Mouse (Mus musculus): ENCODE data around the gene 1700042G07Rik.

Gene 1700042G07Rik

GRCm38 (mm10) chr4:116173072-116173471, at the start of gene 1700042G07Rik, which contains the start of gene Gm49337:
TSS of gene 1700042G07Rik (plus strand) at chr4:116173372.
TSS of gene Gm49337 (plus strand) at chr4:116173384.
- no peak for ATAC-seq (ENCODE audit: insufficient number of reproducible peaks, low FRiP score, low TSS enrichment)

GRCm38 (mm10) chr4:116123602-116124519, 49.3 kb upstream of the 1700042G07Rik start, which contains the start of the genes Rad54l and Pomgnt1:
TSS of gene Rad54l (minus strand) at chr4:116123690.
TSS of gene Pomgnt1 (plus strand) at chr4:116123840.
- ATAC-seq (ENCODE audit: insufficient number of reproducible peaks, low FRiP score, low TSS enrichment), result peak; percentile 76

GRCm38 (mm10) chr4:116125803-116126386, 47.3 kb upstream of the 1700042G07Rik start:
- ATAC-seq (ENCODE audit: insufficient number of reproducible peaks, low FRiP score, low TSS enrichment), result no peak

GRCm38 (mm10) chr4:116127956-116128355, 45.2 kb upstream of the 1700042G07Rik start:
- ATAC-seq (ENCODE audit: insufficient number of reproducible peaks, low FRiP score, low TSS enrichment), result no peak

GRCm38 (mm10) chr4:116133126-116133525, 40.0 kb upstream of the 1700042G07Rik start:
- ATAC-seq (ENCODE audit: insufficient number of reproducible peaks, low FRiP score, low TSS enrichment), result no peak

GRCm38 (mm10) chr4:116134990-116135389, 38.2 kb upstream of the 1700042G07Rik start:
- ATAC-seq (ENCODE audit: insufficient number of reproducible peaks, low FRiP score, low TSS enrichment), result no peak

GRCm38 (mm10) chr4:116137421-116137996, 35.7 kb upstream of the 1700042G07Rik start:
- ATAC-seq (ENCODE audit: insufficient number of reproducible peaks, low FRiP score, low TSS enrichment), result no peak

- no peak for ATAC-seq (ENCODE audit: insufficient number of reproducible peaks, low FRiP score, low TSS enrichment)
These were observed 32.2 kb upstream of the 1700042G07Rik start for GRCm38 (mm10) chr4:116140801-116141574.

GRCm38 (mm10) chr4:116141736-116142135, 31.4 kb upstream of the 1700042G07Rik start:
- ATAC-seq (ENCODE audit: insufficient number of reproducible peaks, low FRiP score, low TSS enrichment), result no peak

GRCm38 (mm10) chr4:116142269-116142668, 30.9 kb upstream of the 1700042G07Rik start:
- no peak for ATAC-seq (ENCODE audit: insufficient number of reproducible peaks, low FRiP score, low TSS enrichment)

- ATAC-seq (ENCODE audit: insufficient number of reproducible peaks, low FRiP score, low TSS enrichment), result peak; percentile 91
These were observed 29.8 kb upstream of the 1700042G07Rik start for GRCm38 (mm10) chr4:116143317-116143811.

GRCm38 (mm10) chr4:116143891-116144717, 29.1 kb upstream of the 1700042G07Rik start:
- peak; percentile 12; the same call in 1 of the 2 replicates for ATAC-seq (ENCODE audit: insufficient number of reproducible peaks, low FRiP score, low TSS enrichment)

- peak; percentile 15; the same call in 1 of the 2 replicates for ATAC-seq (ENCODE audit: insufficient number of reproducible peaks, low FRiP score, low TSS enrichment)
These were observed 23.4 kb upstream of the 1700042G07Rik start for GRCm38 (mm10) chr4:116149812-116150155.

GRCm38 (mm10) chr4:116150156-116150861, 22.9 kb upstream of the 1700042G07Rik start:
- ATAC-seq (ENCODE audit: insufficient number of reproducible peaks, low FRiP score, low TSS enrichment), result peak; percentile 86

GRCm38 (mm10) chr4:116150862-116151221, 22.3 kb upstream of the 1700042G07Rik start:
- ATAC-seq (ENCODE audit: insufficient number of reproducible peaks, low FRiP score, low TSS enrichment), result no peak

- no peak for ATAC-seq (ENCODE audit: insufficient number of reproducible peaks, low FRiP score, low TSS enrichment)
These were observed 21.9 kb upstream of the 1700042G07Rik start, which contains the start of gene Lurap1 for GRCm38 (mm10) chr4:116151238-116151637. TSS of gene Lurap1 (minus strand) at chr4:116151338.

- no peak for ATAC-seq (ENCODE audit: insufficient number of reproducible peaks, low FRiP score, low TSS enrichment)
These were observed 20.5 kb upstream of the 1700042G07Rik start for GRCm38 (mm10) chr4:116152702-116153101.

GRCm38 (mm10) chr4:116157882-116158281, 15.3 kb upstream of the 1700042G07Rik start:
- ATAC-seq (ENCODE audit: insufficient number of reproducible peaks, low FRiP score, low TSS enrichment), result no peak
